Mouse (Mus musculus): ENCODE results near the gene Edf1.

DNA sequence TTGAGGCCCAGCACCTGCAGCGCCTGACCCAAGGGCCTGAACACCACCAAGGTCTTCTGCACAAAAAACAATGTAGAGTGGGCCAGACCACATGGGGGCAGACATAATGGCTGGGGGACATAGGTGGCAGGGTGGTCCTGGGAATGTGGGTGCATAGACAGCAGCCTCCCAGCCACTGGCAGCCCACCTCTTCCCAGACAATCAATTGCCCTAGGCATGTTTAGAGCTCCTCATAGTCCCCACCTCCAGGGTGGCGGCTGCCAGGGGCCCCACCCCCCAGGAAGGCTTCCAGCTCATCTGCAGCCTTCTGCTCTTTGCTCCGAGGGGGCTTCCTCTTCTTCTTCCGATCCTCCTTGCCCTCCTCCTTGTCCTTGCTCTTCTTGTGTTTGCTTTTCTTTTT is 25.9 kb downstream of the Edf1 start:
- TF ChIP-seq EP300 (IDR thresholded peaks at IDR 0.05; ENCODE audit: insufficient read depth, low read depth, low read length) (no peak), POLR2A (IDR thresholded peaks at IDR 0.05; ENCODE audit: insufficient read depth, low read depth, low read length) (no peak)
